Mouse (Mus musculus) hindbrain, embryonic 16.5 days (tissue): ENCODE measurements around the gene Epb41l2. TPM values are rescaled to one million over a fixed set of nuclear protein-coding genes. Genes with fewer than 3 reads are reported as not detected.

Experiments
- ATAC-seq: fragments of 200-750 bp; cut with Nextera tagmentation; 2 replicates; pipeline ENCODE4 v1.8.0; 2017; ENCODE audit warnings: moderate TSS enrichment, moderate library complexity
- H3K27ac ChIP-seq: fragments of 300-500 bp; sonication (generic); 2 replicates; pipeline ENCODE4 v1.5.1; 2014; ENCODE audit warnings: low read depth, mild to moderate bottlenecking, control low read depth, low read length, moderate library complexity
- H3K27me3 ChIP-seq: fragments of 300-500 bp; sonication (generic); replicated peaks from 2 replicates; pipeline ENCODE4 v1.6.1; 2014; ENCODE audit warnings: low read length; ENCODE audit not compliant: control insufficient read depth, insufficient read depth
- H3K36me3 ChIP-seq: fragments of 300-500 bp; sonication (generic); 2 replicates; pipeline ENCODE4 v1.6.1; 2014; ENCODE audit warnings: mild to moderate bottlenecking, low read length, moderate library complexity, mixed read lengths; ENCODE audit not compliant: control insufficient read depth, insufficient read depth
- H3K4me1 ChIP-seq: fragments of 300-500 bp; sonication (generic); 2 replicates; pipeline ENCODE4 v1.6.1; 2014; ENCODE audit warnings: low read depth, low read length; ENCODE audit not compliant: control insufficient read depth, insufficient read depth
- H3K4me2 ChIP-seq: fragments of 300-500 bp; sonication (generic); 2 replicates; pipeline ENCODE4 v1.6.1; 2014; ENCODE audit warnings: mild to moderate bottlenecking, low read length, control low read depth, moderate library complexity
- H3K4me3 ChIP-seq: fragments of 300-500 bp; sonication (generic); 2 replicates; pipeline ENCODE4 v1.5.1; 2014; ENCODE audit warnings: mild to moderate bottlenecking, low read length, control low read depth, moderate library complexity
- H3K9ac ChIP-seq: fragments of 300-500 bp; sonication (generic); 2 replicates; pipeline ENCODE4 v1.6.1; 2014; ENCODE audit warnings: low read depth, mild to moderate bottlenecking, control low read depth, low read length, moderate library complexity
- H3K9me3 ChIP-seq: fragments of 300-500 bp; sonication (generic); 2 replicates; pipeline ENCODE4 v1.6.1; 2014; ENCODE audit warnings: mild to moderate bottlenecking, low read length, moderate library complexity; ENCODE audit not compliant: control insufficient read depth
- WGBS: fragments of 180-500 bp; shearing (Covaris S2); extraction: QIAGEN DNeasy Blood & Tissue Kit; methylation state at CpG from one replicate; pipeline ENCODE4 v1.1.7; 2014; 5-methylcytosine and 5-hydroxymethylcytosine counted together
- polyA plus RNA-seq: library from polyadenylated mRNA; unstranded; fragments of >200 nt; fragmentation: Nextera tagmentation; extraction: Ambion mirVana; gene quantifications from 2 replicates; pipeline ENCODE4 v1.2.1, GENCODE M21; 2015

Gene Epb41l2
- polyA plus RNA-seq, 1 experiment from 2014 or later: 30.0 TPM

GRCm38 (mm10) chr10:25434358-25435044 lies 74.9 kb downstream of the Epb41l2 start:
- H3K4me2 ChIP-seq: no peak overlapping the region
- H3K9ac ChIP-seq: no peak overlapping the region
- 73% methylated on average over 13 of the region's 13 CpGs for WGBS

GRCm38 (mm10) chr10:25436703-25437401 lies 77.3 kb downstream of the Epb41l2 start:
- 84% methylated on average over 6 of the region's 6 CpGs for WGBS
- Histone ChIP-seq H3K4me3 (no peak overlapping the region), H3K36me3 (no peaks in the 10 kb centered on the region), H3K9me3 (no peaks in the 10 kb centered on the region), H3K27ac (no peak overlapping the region), H3K4me2 (no peak overlapping the region), H3K4me1 (no peaks in the 10 kb centered on the region), H3K27me3 (no peaks in the 10 kb centered on the region), H3K9ac (no peak overlapping the region)
- ATAC-seq: no peak

More at GRCm38 (mm10) chr10:25434358-25435044, 74.9 kb downstream of the Epb41l2 start:
- no peaks in the 10 kb centered on the region for H3K27me3 ChIP-seq
- no peaks in the 10 kb centered on the region for H3K9me3 ChIP-seq
- H3K27ac ChIP-seq: no peak overlapping the region
- no peak for ATAC-seq
- no peak overlapping the region for H3K4me3 ChIP-seq
- no peaks in the 10 kb centered on the region for H3K4me1 ChIP-seq
- no peaks in the 10 kb centered on the region for H3K36me3 ChIP-seq

GRCm38 (mm10) chr10:25437586-25438298 lies 78.1 kb downstream of the Epb41l2 start:
- Histone ChIP-seq H3K36me3 (no peaks in the 10 kb centered on the region), H3K4me3 (no peak overlapping the region), H3K4me1 (no peaks in the 10 kb centered on the region), H3K4me2 (no peak overlapping the region), H3K27me3 (no peaks in the 10 kb centered on the region), H3K27ac (no peak overlapping the region), H3K9me3 (no peaks in the 10 kb centered on the region), H3K9ac (no peak overlapping the region)
- ATAC-seq: no peak
- 84% methylated on average over 6 of the region's 6 CpGs for WGBS

DNA sequence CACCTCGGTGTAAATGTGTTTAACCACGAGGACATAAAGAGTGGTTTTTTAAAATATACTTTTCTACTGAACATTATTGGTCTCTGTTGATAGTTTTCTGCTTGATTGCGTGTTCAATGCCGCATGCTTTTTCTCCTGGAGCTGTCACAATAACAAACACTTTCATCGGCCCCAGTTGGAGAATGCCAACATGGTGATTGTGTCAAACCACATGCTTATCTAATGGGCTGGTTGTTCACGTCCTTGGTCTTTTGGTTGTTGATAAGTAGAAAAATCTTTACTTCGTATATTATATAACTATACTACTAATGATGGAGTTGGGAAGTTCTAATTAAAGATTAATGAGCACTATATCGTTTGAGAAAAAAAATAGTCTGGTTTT lies 78.7 kb downstream of the Epb41l2 start:
- no peak overlapping the region for H3K27ac ChIP-seq
- H3K4me3 ChIP-seq: no peak overlapping the region
- H3K9ac ChIP-seq: no peak overlapping the region
- 85% methylated on average over 8 of the region's 8 CpGs for WGBS
- no peaks in the 10 kb centered on the region for H3K27me3 ChIP-seq
- H3K36me3 ChIP-seq: no peaks in the 10 kb centered on the region
- H3K9me3 ChIP-seq: no peaks in the 10 kb centered on the region
- H3K4me1 ChIP-seq: no peaks in the 10 kb centered on the region
- no peak overlapping the region for H3K4me2 ChIP-seq
- no peak for ATAC-seq

GRCm38 (mm10) chr10:25439163-25439562 lies 79.6 kb downstream of the Epb41l2 start:
- no peak overlapping the region for H3K4me3 ChIP-seq
- H3K4me2 ChIP-seq: no peak overlapping the region
- no peaks in the 10 kb centered on the region for H3K9me3 ChIP-seq
- no peaks in the 10 kb centered on the region for H3K27me3 ChIP-seq
- no peaks in the 10 kb centered on the region for H3K4me1 ChIP-seq
- H3K36me3 ChIP-seq: no peaks in the 10 kb centered on the region
- ATAC-seq: no peak
- H3K27ac ChIP-seq: no peak overlapping the region
- WGBS: 63% methylated on average over 4 of the region's 4 CpGs
- no peak overlapping the region for H3K9ac ChIP-seq

GRCm38 (mm10) chr10:25439856-25440255 lies 80.3 kb downstream of the Epb41l2 start:
- no peaks in the 10 kb centered on the region for H3K4me1 ChIP-seq
- no peak overlapping the region for H3K27ac ChIP-seq
- ATAC-seq: no peak
- H3K4me2 ChIP-seq: no peak overlapping the region
- H3K9ac ChIP-seq: no peak overlapping the region
- no peaks in the 10 kb centered on the region for H3K36me3 ChIP-seq
- no peaks in the 10 kb centered on the region for H3K9me3 ChIP-seq
- WGBS: 91% methylated on average over 3 of the region's 3 CpGs
- no peak overlapping the region for H3K4me3 ChIP-seq
- H3K27me3 ChIP-seq: no peaks in the 10 kb centered on the region

GRCm38 (mm10) chr10:25441405-25441804 lies 81.8 kb downstream of the Epb41l2 start:
- Histone ChIP-seq H3K4me2 (no peak overlapping the region), H3K4me1 (no peaks in the 10 kb centered on the region), H3K36me3 (no peaks in the 10 kb centered on the region), H3K9ac (no peak overlapping the region), H3K27me3 (no peaks in the 10 kb centered on the region), H3K9me3 (no peaks in the 10 kb centered on the region), H3K4me3 (no peak overlapping the region), H3K27ac (no peak overlapping the region)
- WGBS: 86% methylated on average over 7 of the region's 7 CpGs
- ATAC-seq: no peak

DNA sequence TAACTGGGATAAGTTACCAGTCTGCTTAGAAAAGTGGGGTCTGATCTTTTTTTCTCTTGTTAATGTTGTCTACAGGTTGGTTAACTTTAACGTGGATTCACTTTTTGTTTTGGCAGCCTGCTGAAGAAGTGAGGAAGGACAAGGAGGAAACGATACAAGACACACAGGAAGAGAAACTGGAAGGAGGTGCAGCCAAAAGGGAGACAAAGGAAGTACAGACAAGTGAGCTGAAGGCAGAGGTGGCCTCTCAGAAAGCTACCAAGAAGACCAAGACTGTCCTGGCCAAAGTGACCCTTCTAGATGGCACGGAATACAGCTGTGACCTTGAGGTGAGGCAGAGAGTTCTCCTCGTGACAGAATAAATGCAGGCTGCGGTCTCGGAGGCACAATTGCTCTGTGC lies 84.0 kb downstream of the Epb41l2 start:
- H3K4me1 ChIP-seq: no peaks in the 10 kb centered on the region
- H3K27me3 ChIP-seq: no peaks in the 10 kb centered on the region
- ATAC-seq: no peak
- no peak overlapping the region for H3K4me3 ChIP-seq
- H3K36me3 ChIP-seq: no peaks in the 10 kb centered on the region
- no peaks in the 10 kb centered on the region for H3K9me3 ChIP-seq
- H3K27ac ChIP-seq: no peak overlapping the region
- H3K9ac ChIP-seq: no peak overlapping the region
- 92% methylated on average over 6 of the region's 6 CpGs for whole genome bisulfite sequencing
- no peak overlapping the region for H3K4me2 ChIP-seq

DNA sequence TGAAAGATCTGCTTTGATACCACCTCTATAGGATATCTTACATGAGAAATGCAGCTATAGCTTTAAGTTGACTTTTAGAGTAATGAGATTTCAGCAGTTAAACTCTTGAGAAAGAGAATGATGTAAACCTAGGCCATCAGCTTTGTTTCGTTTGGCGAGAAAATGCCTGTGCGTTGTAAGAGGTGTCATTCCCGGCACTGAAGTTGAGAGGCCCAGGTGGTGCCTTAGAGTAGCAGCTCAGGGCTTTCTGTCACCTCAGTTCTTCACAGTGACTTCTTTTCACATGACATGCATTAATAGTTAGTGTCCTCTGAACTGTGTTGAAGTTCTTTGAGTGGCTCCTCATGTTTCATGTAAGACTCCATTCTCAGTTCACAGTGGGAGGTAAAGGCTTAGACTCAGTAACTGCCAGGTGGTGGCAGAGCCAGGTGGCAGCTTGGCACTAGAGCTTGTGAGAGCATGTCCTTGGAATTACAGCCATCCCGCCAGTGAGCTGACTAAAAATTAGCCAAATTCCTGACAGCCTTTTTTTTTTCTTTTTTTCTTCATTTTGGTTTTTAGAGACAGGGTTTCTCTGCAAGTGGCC lies 84.7 kb downstream of the Epb41l2 start:
- Histone ChIP-seq H3K4me3 (no peak overlapping the region), H3K4me2 (no peak overlapping the region), H3K4me1 (no peaks in the 10 kb centered on the region), H3K9me3 (no peaks in the 10 kb centered on the region), H3K36me3 (no peaks in the 10 kb centered on the region), H3K27ac (no peak overlapping the region), H3K9ac (no peak overlapping the region), H3K27me3 (no peaks in the 10 kb centered on the region)
- ATAC-seq: no peak
- WGBS: 87% methylated on average over 5 of the region's 5 CpGs
